Mouse (Mus musculus) adrenal gland, postnatal 36 days (tissue): ENCODE measurements around the gene Krt35. TPM values are rescaled to one million over a fixed set of nuclear protein-coding genes. Genes with fewer than 3 reads are reported as not detected.

Experiments
- DNase-seq, 2 experiments: peaks; one replicate each; pipeline ENCODE4 v3.0.0; 2021; ENCODE audit warnings: mixed read lengths in 1 of 2
- total RNA-seq, 2 experiments: library from RNA; stranded (reverse); gene quantifications; 2 replicates each; pipeline ENCODE4 v1.2.3; 2021

Gene Krt35
- total RNA-seq, 2 experiments from 2014 or later, result not detected

GRCm38 (mm10) chr11:100066236-100067010 lies 29.6 kb downstream of the Krt35 start:
- DNase-seq, result no peak

GRCm38 (mm10) chr11:100058875-100059274 lies 37.2 kb downstream of the Krt35 start:
- no peak for DNase-seq

GRCm38 (mm10) chr11:100055686-100056655 lies 40.1 kb downstream of the Krt35 start:
- peak; percentile 1 to 26 for DNase-seq

- no peak for DNase-seq
These were observed 45.6 kb downstream of the Krt35 start, which contains the start of gene Krt31 for GRCm38 (mm10) chr11:100050451-100050850. TSS of gene Krt31 (minus strand) at chr11:100050551.

GRCm38 (mm10) chr11:100047193-100047592 lies 48.8 kb downstream of the Krt35 start:
- no peak for DNase-seq

- DNase-seq, result no peak
These were observed 49.7 kb downstream of the Krt35 start for GRCm38 (mm10) chr11:100046303-100046866.

Other genes starting within 250 kb of the Krt35 start
- gene Krtap4-16, start 244.6 kb downstream of the Krt35 start, total RNA-seq, result not detected
- not detected for gene Gm11568, start 238.3 kb downstream of the Krt35 start, total RNA-seq
- gene Gm11559, start 231.8 kb downstream of the Krt35 start, total RNA-seq, result not detected
- gene Krtap9-1, start 222.9 kb downstream of the Krt35 start, total RNA-seq, result not detected
- not detected for gene Gm11567, start 217.1 kb downstream of the Krt35 start, total RNA-seq
- gene Krtap31-1, start 188.3 kb downstream of the Krt35 start, total RNA-seq, result not detected
- not detected for gene Gm11565, start 181.5 kb downstream of the Krt35 start, total RNA-seq
- gene Krtap31-2, start 159.9 kb downstream of the Krt35 start, total RNA-seq, result not detected
- not detected for gene Krtap9-5, start 147.8 kb downstream of the Krt35 start, total RNA-seq
- not detected for gene Krtap29-1, start 117.2 kb downstream of the Krt35 start, total RNA-seq
- not detected for gene Krtap16-1, start 109.6 kb downstream of the Krt35 start, total RNA-seq
- gene Krtap17-1, start 102.2 kb downstream of the Krt35 start, total RNA-seq, result not detected
- not detected for gene Krt33a, start 80.0 kb downstream of the Krt35 start, total RNA-seq
- gene Krt33b, start 66.4 kb downstream of the Krt35 start, total RNA-seq, result not detected
- not detected for gene Krt34, start 54.7 kb downstream of the Krt35 start, total RNA-seq
- not detected for gene Krt31, start 45.7 kb downstream of the Krt35 start, total RNA-seq
- gene Krt32, start 8.0 kb downstream of the Krt35 start, total RNA-seq, result not detected
- gene Krt36, start 9.4 kb upstream of the Krt35 start, total RNA-seq, result under 1 TPM; 0.16 to 0.36 TPM
- not detected for gene Krt13, start 25.3 kb upstream of the Krt35 start, total RNA-seq
- not detected for gene Krt15, start 39.7 kb upstream of the Krt35 start, total RNA-seq
- gene Krt19, start 52.4 kb upstream of the Krt35 start, total RNA-seq, result 1 to 10 TPM; 3.9 to 6.8 TPM
- not detected for gene Krt9, start 97.0 kb upstream of the Krt35 start, total RNA-seq
- under 1 TPM; 0.23 to 0.36 TPM for gene Krt14, start 111.3 kb upstream of the Krt35 start, total RNA-seq
- gene Krt16, start 152.7 kb upstream of the Krt35 start, total RNA-seq, result not detected
- gene Krt17, start 164.8 kb upstream of the Krt35 start, total RNA-seq, result not detected
- not detected for gene Krt42, start 173.6 kb upstream of the Krt35 start, total RNA-seq
- gene Eif1, start 223.6 kb upstream of the Krt35 start, total RNA-seq, result 1,000 to 10,000 TPM; 1,327 to 1,427 TPM
- gene Gast, start 238.2 kb upstream of the Krt35 start, total RNA-seq, result not detected